Mouse (Mus musculus) adrenal gland, adult 18-20 months (tissue): ENCODE data around the gene Fam181b. TPM values are rescaled to one million over a fixed set of nuclear protein-coding genes. Genes with fewer than 3 reads are reported as not detected.

ENCODE experiments used
- DNase-seq, 2 experiments: peaks; one replicate each; pipeline ENCODE4 v3.0.0; 2021 to 2022; ENCODE audit warnings: low spot score in 2 of 2
- total RNA-seq, 2 experiments: library from RNA; stranded (reverse); gene quantifications; 1 replicate in 1 of 2; 2 replicates in 1 of 2; pipeline ENCODE4 v1.2.3; 2021

Fam181b gene
- total RNA-seq, 2 experiments from 2014 or later: 2.2 to 3.0 TPM

GRCm38 (mm10) chr7:93123936-93124335 lies 44.3 kb downstream of the Fam181b start:
- no peak for DNase-seq

Other genes with a start within 250 kb of the Fam181b start
- gene Ddias, start 205.6 kb upstream of the Fam181b start, total RNA-seq: under 1 TPM; 0.42 to 0.86 TPM
- gene Prcp, start 205.4 kb upstream of the Fam181b start, total RNA-seq: 10 to 100 TPM; 12.1 to 13.4 TPM